Mouse (Mus musculus): ENCODE results near the gene Zscan18.
"Not testable (repeated sequence)": the region's sequence is repeated elsewhere in the genome, so short reads cannot be mapped to it uniquely, and the experiment has no call there.

The Zscan18 gene

GRCm38 (mm10) chr7:12802866-12803726, at the start of gene Zscan18:
TSS of gene Zscan18 (minus strand) at chr7:12803635.
- peak; percentile 85 for DNase-seq (ENCODE audit: low read depth, low spot score)

GRCm38 (mm10) chr7:12835779-12836178, 32.3 kb upstream of the Zscan18 start:
- no peak for DNase-seq (ENCODE audit: low read depth, low spot score)

- DNase-seq (ENCODE audit: low read depth, low spot score): peak; percentile 1
Measured at GRCm38 (mm10) chr7:12835193-12835671, 31.8 kb upstream of the Zscan18 start.

- DNase-seq (ENCODE audit: low read depth, low spot score): peak; percentile 81
Measured at GRCm38 (mm10) chr7:12834162-12835120, 31.0 kb upstream of the Zscan18 start, which contains the start of gene Zfp110. TSS of gene Zfp110 (plus strand) at chr7:12834761.

GRCm38 (mm10) chr7:12818521-12819295, 15.3 kb upstream of the Zscan18 start, which contains the start of gene Zfp329:
TSS of gene Zfp329 (minus strand) at chr7:12818858.
- DNase-seq (ENCODE audit: low read depth, low spot score): peak; percentile 81

- DNase-seq (ENCODE audit: low read depth, low spot score): no peak
Measured at GRCm38 (mm10) chr7:12815566-12815965, 12.1 kb upstream of the Zscan18 start.

- DNase-seq (ENCODE audit: low read depth, low spot score): no peak
Measured at GRCm38 (mm10) chr7:12803727-12804071, 264 bp upstream of the Zscan18 start.

GRCm38 (mm10) chr7:12799554-12799953, 3.9 kb downstream of the Zscan18 start:
- DNase-seq (ENCODE audit: low read depth, low spot score): no peak

- DNase-seq (ENCODE audit: low read depth, low spot score): no peak
Measured at GRCm38 (mm10) chr7:12797971-12798370, 5.5 kb downstream of the Zscan18 start.

GRCm38 (mm10) chr7:12792624-12793023, 10.8 kb downstream of the Zscan18 start:
- DNase-seq (ENCODE audit: low read depth, low spot score): not testable (repeated sequence)

- DNase-seq (ENCODE audit: low read depth, low spot score): no peak
Measured at GRCm38 (mm10) chr7:12788025-12788424, 15.4 kb downstream of the Zscan18 start.

GRCm38 (mm10) chr7:12787333-12787732, 16.1 kb downstream of the Zscan18 start:
- DNase-seq (ENCODE audit: low read depth, low spot score): no peak

- peak; percentile 62 for DNase-seq (ENCODE audit: low read depth, low spot score)
Measured at GRCm38 (mm10) chr7:12780151-12780830, 23.1 kb downstream of the Zscan18 start.

- no peak for DNase-seq (ENCODE audit: low read depth, low spot score)
Measured at GRCm38 (mm10) chr7:12779782-12780150, 23.7 kb downstream of the Zscan18 start.

- DNase-seq (ENCODE audit: low read depth, low spot score): no peak
Measured at GRCm38 (mm10) chr7:12779141-12779540, 24.3 kb downstream of the Zscan18 start.

- peak; percentile 22 for DNase-seq (ENCODE audit: low read depth, low spot score)
Measured at GRCm38 (mm10) chr7:12774606-12775005, 28.8 kb downstream of the Zscan18 start.

- DNase-seq (ENCODE audit: low read depth, low spot score): no peak
Measured at GRCm38 (mm10) chr7:12774111-12774510, 29.3 kb downstream of the Zscan18 start.

GRCm38 (mm10) chr7:12749431-12750198, 53.8 kb downstream of the Zscan18 start:
- no peak for DNase-seq (ENCODE audit: low read depth, low spot score)

- DNase-seq (ENCODE audit: low read depth, low spot score): no peak
Measured at GRCm38 (mm10) chr7:12734904-12735303, 68.5 kb downstream of the Zscan18 start, which contains the start of gene Vmn2r56. TSS of gene Vmn2r56 (minus strand) at chr7:12735004.
